Mouse (Mus musculus) lung, postnatal 25 days (tissue): Measurements from ENCODE around the gene Cerkl.
A peak's percentile ranks its signal among the peaks of the same experiment; 100 is the strongest.

Experiments used
- DNase-seq: peaks from one replicate; pipeline ENCODE4 v3.0.0; 2022; ENCODE audit warnings: low spot score

Gene Cerkl

GRCm38 (mm10) chr2:79372154-79372467 lies 84.5 kb downstream of the Cerkl start:
- DNase-seq, result no peak

GRCm38 (mm10) chr2:79371326-79372153 lies 85.0 kb downstream of the Cerkl start:
- DNase-seq, result no peak

DNA sequence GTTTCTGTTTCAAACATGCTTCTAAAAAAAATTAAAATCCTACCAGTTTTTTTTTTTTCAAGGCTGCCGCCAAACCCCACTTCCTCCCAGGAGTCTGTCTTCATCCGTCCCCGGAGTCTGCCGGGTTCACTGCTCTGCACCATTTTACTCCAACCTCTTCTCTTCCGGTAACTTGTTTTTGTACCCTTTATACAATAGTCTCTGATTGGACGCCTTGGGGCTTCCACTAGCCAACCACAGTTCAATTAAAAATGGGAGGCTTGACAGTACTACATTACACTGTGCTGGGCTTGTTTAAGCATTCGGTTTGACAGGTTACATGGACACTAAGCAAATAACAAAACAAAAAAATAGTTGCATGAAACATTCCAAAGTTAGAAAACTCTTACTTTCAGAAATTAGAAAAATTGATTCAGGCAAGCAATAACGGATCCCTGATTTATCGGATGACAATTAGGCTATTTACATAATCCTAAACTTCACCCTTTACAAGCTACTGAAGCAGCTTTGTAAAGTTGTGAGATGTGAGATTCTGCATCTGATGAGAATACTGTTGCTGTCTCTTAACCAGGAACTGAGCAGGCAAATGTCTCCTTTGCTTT lies 85.8 kb downstream of the Cerkl start:
- DNase-seq, result peak; percentile 14

- DNase-seq, result no peak
Observed at GRCm38 (mm10) chr2:79369905-79370304, 86.7 kb downstream of the Cerkl start.

- DNase-seq, result no peak
Observed at GRCm38 (mm10) chr2:79369061-79369524, 87.5 kb downstream of the Cerkl start.

- no peak for DNase-seq
Observed at GRCm38 (mm10) chr2:79368661-79369060, 87.9 kb downstream of the Cerkl start.

GRCm38 (mm10) chr2:79367451-79368450 lies 88.8 kb downstream of the Cerkl start:
- DNase-seq, result no peak

DNA sequence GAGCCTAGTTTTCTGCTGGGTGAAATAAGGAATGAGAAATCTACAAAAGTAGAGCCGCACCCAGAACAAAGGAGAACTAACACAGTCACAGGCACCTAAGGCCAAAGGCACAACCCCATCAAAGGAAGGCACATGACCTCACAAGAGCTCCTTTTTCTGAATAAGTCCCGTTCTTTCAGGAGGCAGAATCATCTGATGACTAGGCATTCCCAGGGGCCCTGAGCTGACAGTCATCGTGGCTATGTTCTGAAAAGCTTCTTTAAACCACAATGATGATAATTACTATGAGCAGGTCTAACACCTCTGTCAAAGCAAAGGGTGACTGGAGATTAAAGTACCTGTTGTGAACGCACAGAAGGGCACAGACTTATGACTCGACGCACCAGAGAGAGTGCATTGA lies 92.7 kb downstream of the Cerkl start:
- no peak for DNase-seq

DNA sequence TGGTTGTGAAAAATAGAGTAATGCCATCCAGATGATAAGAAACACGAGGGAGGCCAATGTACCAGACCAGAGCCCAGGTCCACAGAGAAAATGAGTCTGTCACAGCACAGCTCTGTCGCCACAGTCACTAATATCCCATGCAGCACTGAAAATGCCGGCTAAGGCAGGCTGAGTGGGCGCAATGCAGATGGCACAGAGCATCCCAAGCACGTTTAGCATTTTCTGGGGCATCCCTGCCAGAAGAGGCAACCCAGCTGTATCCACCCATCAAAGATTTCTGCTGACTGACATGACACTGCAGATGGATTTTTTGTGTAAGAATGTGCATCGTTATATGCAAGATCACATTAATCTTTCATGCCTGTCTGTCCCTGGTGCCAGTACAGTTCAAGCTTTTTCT lies 94.6 kb downstream of the Cerkl start:
- no peak for DNase-seq

GRCm38 (mm10) chr2:79357835-79358234 lies 98.8 kb downstream of the Cerkl start:
- DNase-seq, result no peak

GRCm38 (mm10) chr2:79354773-79355172 lies 101.8 kb downstream of the Cerkl start:
- no peak for DNase-seq

DNA sequence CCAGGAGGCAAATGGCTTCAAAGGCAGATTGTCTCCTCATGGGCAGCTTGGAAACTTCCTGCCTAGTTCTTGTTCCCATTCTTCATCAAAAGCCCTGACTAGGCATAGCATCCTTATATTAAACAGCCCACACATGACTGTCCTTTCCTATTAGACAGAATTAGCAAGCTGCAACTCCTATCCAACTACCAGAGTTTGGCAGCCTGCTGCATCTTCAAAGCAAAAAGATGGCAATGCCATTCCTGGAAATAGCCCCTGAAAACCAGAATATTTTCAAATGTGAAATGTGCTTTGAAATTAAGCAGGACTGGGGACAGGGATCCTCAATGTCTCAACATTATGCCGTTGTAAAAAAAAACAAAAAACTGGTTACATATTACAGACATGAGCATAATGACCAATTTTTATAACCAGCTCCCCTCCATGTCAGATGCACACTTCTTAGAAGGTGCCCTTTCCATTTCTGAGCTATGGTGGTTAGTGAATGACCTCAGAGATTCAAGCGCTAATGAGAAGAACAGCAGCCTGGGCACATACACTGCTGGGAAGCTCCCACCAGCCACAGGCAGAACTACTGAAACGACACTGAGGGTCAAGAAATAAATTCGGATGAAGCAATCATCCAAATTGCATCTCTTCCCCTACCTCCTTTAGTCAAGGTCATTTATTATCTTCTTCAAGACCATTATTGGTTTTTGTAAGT lies 104.3 kb downstream of the Cerkl start:
- no peak for DNase-seq

DNA sequence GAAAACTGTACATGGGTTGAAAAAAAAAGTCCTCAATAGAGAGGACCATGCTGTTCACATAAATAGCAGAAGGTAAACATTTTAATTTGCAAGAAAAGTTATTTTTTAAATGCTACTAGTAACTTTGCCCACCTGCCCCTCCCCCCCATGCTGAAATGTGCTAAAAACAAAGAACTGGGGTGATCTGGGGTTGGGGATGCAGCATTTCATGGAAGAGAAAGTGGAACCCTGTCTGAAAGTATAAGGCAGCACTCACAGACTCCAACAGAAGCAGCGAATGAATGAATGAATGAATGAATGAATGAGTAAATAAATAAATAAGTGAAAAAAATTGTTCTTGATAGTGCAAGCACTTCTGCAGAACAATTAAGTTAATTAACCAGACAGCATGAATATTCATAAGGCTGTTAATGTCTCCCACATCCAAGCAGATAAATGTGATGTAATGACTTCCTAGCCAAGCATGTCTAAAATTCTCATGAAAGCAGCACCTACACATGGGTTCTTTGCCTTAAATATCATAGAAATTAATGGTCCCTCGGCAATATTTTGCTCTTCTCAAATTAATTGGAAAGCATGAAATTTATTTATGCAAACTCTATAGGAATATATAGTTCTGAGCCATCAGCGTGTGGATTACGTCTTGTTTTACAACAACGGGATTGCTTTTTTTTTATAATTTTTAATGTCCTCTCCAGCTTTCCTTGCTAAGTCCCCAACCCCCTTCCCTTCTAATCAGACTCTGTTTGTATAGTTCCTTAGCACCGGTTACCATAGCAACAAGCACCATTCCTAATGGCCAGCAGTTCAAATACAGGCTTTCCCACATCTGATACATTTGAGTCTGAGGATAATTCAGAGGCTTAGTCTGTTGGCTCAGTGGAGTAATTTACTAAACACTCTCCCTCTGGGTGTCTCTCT lies 105.1 kb downstream of the Cerkl start:
- no peak for DNase-seq

DNA sequence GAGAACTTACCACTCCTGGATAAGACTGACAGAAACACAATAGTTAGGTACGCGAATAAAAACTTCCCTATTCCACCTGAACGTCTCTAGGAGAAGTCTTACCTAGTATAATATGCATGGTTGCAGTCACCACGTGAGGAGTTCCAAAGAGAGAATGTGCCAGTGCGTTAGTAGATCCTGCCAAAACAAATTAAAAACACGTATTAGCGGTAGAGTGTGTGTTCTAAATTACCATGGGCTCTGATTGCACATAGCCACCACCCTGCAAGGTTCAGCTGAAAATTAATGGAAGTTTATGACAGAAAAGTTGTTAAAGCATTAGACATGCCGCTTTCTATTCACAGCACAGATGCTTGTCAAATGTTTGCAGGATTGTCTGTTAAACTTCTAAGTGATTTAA lies 113.5 kb downstream of the Cerkl start:
- DNase-seq, result no peak

GRCm38 (mm10) chr2:79339003-79339402 lies 117.6 kb downstream of the Cerkl start:
- no peak for DNase-seq

- DNase-seq, result no peak
Observed at GRCm38 (mm10) chr2:79336141-79336540, 120.4 kb downstream of the Cerkl start.

- DNase-seq, result no peak
Observed at GRCm38 (mm10) chr2:79334661-79335060, 121.9 kb downstream of the Cerkl start.

DNA sequence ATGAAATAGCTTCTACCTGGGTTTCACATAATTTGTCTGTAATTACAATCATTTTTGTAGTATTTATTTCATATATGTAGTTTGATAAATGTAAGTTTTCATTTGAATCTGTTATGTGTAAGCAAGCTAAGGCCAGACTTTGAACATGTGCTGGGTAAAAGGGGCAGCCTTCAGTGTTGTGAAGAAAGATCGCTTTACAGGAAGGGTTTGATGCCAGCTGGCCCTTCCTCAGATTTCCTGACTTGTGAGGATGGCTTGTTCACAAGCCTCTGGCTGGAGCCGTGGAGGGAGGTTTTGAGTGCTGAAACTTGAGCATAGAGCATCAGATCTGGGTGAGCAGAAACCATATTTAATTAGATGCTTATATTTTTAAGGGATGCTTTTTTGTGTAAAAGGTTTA lies 128.5 kb downstream of the Cerkl start:
- no peak for DNase-seq

DNA sequence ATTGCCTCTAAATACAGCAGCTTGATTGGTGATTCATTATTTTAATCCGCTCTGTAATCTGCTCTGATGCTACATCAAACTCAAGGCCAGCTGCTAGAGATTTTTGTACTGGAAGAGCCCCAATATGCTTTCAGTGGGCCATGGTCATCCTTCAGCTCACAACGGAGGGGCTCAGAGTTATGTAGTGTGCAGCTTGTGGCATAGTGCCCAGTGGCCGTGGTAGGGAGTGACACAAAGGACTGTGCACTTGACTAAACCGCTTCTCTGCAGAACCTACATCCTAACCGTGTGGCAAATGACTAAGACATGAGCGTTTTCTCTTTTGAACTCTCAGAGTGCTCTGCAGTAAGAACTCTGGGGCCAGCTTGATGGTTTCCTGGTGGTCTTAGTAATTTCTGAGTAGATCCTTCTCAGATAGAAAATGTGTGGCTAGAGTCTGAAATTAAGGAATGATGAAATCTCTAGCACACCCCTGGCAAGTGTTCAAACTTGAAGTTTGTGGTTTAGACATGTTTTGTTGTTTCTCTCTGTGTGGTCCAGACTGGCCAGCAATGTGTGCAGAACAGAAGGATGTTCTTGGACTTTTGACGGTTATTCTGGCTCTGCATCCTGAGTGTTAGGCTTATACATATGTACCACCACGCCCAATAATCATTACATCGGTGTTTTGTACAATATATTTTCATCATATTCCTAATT lies 140.3 kb downstream of the Cerkl start:
- no peak for DNase-seq

GRCm38 (mm10) chr2:79315108-79315507 lies 141.5 kb downstream of the Cerkl start:
- no peak for DNase-seq
